Mouse (Mus musculus): ENCODE measurements around the gene Recql.
"Not testable (repeated sequence)": the region's sequence is repeated elsewhere in the genome, so short reads cannot be mapped to it uniquely, and the experiment has no call there.

Gene Recql

GRCm38 (mm10) chr6:142365742-142366472 is 21.0 kb downstream of the Recql start:
- no peak for DNase-seq (ENCODE audit: low spot score)

GRCm38 (mm10) chr6:142363019-142363576 is 23.8 kb downstream of the Recql start:
- no peak for DNase-seq (ENCODE audit: low spot score)

GRCm38 (mm10) chr6:142362036-142362435 is 24.9 kb downstream of the Recql start:
- no peak for DNase-seq (ENCODE audit: low spot score)

- DNase-seq (ENCODE audit: low spot score) = no peak
These were observed 29.8 kb downstream of the Recql start for GRCm38 (mm10) chr6:142357106-142357505.

GRCm38 (mm10) chr6:142352099-142352498 is 34.8 kb downstream of the Recql start:
- not testable (repeated sequence) for DNase-seq (ENCODE audit: low spot score)

GRCm38 (mm10) chr6:142347431-142348385 is 39.2 kb downstream of the Recql start:
- no peak for DNase-seq (ENCODE audit: low spot score)

- peak; percentile 10 for DNase-seq (ENCODE audit: low spot score)
These were observed 40.4 kb downstream of the Recql start for GRCm38 (mm10) chr6:142346181-142347110.

- DNase-seq (ENCODE audit: low spot score) = peak; percentile 77
These were observed 41.3 kb downstream of the Recql start, which contains the start of gene Pyroxd1 for GRCm38 (mm10) chr6:142345440-142346038. Gene Pyroxd1 (plus strand): TSS chr6:142345654.

- DNase-seq (ENCODE audit: low spot score) = peak; percentile 50
These were observed 43.3 kb downstream of the Recql start for GRCm38 (mm10) chr6:142343561-142343960.

- no peak for DNase-seq (ENCODE audit: low spot score)
These were observed 47.3 kb downstream of the Recql start for GRCm38 (mm10) chr6:142339576-142339975.

GRCm38 (mm10) chr6:142338961-142339360 is 47.9 kb downstream of the Recql start:
- DNase-seq (ENCODE audit: low spot score) = no peak

GRCm38 (mm10) chr6:142329201-142329600 is 57.7 kb downstream of the Recql start:
- no peak for DNase-seq (ENCODE audit: low spot score)

GRCm38 (mm10) chr6:142326598-142326997 is 60.3 kb downstream of the Recql start:
- DNase-seq (ENCODE audit: low spot score) = no peak

GRCm38 (mm10) chr6:142322881-142323280 is 64.0 kb downstream of the Recql start, which contains the start of gene Slco1a5:
Gene Slco1a5 (minus strand): TSS chr6:142322981.
- no peak for DNase-seq (ENCODE audit: low spot score)

- DNase-seq (ENCODE audit: low spot score) = no peak
These were observed 69.8 kb downstream of the Recql start for GRCm38 (mm10) chr6:142317106-142317505.

- no peak for DNase-seq (ENCODE audit: low spot score)
These were observed 72.6 kb downstream of the Recql start for GRCm38 (mm10) chr6:142314285-142314684.

GRCm38 (mm10) chr6:142305076-142305475 is 81.8 kb downstream of the Recql start:
- no peak for DNase-seq (ENCODE audit: low spot score)

Data from c-Kit-positive CD71-positive TER-119-positive erythroid progenitor cells, embryonic 14.5 days (primary cell).